Mouse (Mus musculus) megakaryocyte progenitor cell, adult 5-6 weeks (primary cell): ENCODE results near the gene Cmss1. TPM values are rescaled to one million over a fixed set of nuclear protein-coding genes. Genes with fewer than 3 reads are reported as not detected.

ENCODE experiments used
- ATAC-seq: replicated peaks from 2 replicates; pipeline ENCODE4 v1.8.0; 2016; ENCODE audit warnings: mild to moderate bottlenecking, moderate TSS enrichment, inconsistent platforms; ENCODE audit not compliant: poor library complexity
- total RNA-seq, 2 experiments: library from RNA; stranded (forward) in 1 of 2; stranded (reverse) in 1 of 2; fragments of 157-497, 149-512 nt in 1 of 2; fragments of 200-1000 nt in 1 of 2; gene quantifications; 2 replicates each; pipeline versions ENCODE4 v1.2.3 to v1.2.4; 2015 to 2017

Gene Cmss1
- total RNA-seq, 2 experiments from 2014 or later = 38.5 to 74.3 TPM

GRCm38 (mm10) chr16:57560185-57560584 is 46.5 kb downstream of the Cmss1 start:
- no peak for ATAC-seq

- ATAC-seq = 0 out of 2 replicates have a peak, but pooled peaks have one; percentile 34
Observed at GRCm38 (mm10) chr16:57558258-57558657, 48.4 kb downstream of the Cmss1 start.

DNA sequence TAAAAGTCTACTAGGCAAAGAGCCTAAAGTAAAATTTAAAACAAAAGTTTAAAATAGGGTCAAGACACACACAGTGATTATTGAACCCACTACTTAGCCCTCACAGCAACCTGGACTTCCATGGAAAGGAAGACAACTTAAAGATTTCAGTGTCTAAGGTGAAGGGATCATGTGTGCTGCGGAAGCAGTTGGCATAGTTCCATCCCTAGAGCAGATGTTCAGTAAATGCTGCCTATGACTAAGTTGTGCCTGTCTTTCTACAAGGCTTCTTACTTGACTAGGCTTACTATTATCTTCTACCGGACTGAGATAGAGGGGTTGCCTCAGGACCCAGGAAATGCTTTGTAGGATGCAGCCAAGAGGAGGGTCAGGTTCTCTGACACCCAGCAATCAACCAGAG is 50.4 kb downstream of the Cmss1 start:
- ATAC-seq = no peak

DNA sequence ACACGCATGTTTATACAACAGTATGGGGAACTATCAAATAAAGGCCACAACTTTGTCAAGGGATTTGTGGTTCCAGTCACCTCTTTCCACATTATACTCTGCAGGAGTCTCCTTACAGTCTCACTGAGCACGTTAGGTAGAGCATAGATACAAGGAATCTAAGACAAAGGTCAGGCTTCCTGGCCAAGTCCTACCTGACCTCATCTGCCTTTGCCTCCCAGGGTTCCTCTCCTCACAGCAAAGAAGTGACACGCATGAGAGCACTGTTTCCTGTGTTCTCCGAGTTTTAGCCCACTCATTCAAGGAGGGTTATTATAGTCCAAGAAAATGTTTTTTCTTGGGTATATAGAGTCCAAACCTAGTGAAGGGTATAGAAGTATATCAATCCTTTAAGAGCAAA is 51.0 kb downstream of the Cmss1 start:
- no peak for ATAC-seq

GRCm38 (mm10) chr16:57554886-57555400 is 51.7 kb downstream of the Cmss1 start:
- ATAC-seq = no peak

DNA sequence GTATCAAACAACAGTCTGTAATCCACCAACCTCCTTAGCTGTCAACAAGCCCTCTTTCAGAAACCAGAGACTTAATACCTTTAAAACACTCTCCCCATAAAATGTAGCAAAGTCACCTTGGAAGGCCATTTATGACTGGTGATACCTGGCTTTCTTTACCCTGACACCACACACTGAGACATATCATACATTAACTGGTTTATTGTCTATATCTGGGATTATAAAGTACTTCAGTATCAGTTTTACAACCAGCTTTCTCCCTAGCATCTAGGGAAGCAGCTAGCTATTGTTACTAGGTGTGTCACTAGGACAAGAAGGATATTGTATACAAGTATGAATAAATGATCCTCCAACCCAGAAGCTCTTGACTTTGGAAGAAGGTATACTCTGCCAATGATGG is 53.4 kb downstream of the Cmss1 start:
- no peak for ATAC-seq

DNA sequence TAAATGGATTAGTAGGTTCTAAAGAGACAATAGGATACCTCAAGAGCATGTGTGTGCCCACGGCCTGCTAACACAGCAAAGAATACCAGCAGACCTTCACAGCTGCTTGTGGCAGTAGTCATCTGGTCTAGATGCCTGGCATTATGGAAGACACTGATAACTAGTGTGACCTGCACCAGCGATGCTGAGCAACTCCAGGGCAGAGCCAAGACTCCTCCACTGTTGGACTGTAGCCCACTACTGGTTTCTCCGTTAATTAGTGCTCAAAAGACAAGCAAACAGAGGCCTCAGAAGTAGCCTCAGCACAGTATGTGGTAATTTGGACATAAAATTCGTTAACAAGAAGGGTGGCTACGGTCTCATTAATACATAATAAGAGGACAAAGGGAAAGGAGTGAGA is 54.0 kb downstream of the Cmss1 start:
- ATAC-seq = peak; percentile 38

DNA sequence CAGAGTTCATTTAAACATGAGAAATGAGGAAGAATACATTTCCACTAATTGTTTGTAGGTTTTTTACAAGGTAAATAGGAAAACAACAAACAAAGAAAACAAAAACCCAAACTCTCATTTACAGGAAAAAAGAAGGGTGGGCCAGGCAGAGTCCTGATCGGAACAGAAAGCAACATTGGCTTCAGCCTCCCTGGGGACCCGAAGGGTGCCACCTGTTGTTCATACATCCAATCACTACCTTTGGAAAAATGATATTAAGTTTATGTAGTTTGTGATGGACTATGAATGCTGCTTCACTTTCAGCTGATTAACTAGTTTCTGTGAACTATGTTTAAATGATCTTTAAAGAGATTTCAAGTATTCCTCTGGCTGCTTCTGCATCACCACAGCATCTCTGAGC is 55.0 kb downstream of the Cmss1 start:
- no peak for ATAC-seq

DNA sequence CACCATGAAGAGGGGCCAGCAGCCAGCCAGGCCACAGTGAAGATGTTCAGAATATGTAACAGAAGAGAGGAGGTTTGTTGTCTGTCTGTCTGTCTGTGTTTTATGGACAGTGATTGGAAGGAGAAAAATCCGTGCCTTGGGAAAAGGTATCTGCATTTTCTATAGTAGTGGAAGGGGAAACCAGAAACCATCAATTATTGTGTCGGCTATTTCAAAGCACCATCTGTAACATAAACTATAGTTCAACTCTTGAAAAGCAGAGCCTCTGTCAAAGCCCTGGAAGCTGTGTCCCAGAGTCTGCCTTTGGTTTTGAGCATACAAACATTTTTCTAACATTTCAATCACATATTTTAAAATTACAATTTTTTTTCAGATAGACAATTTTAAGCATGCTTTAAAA is 55.8 kb downstream of the Cmss1 start:
- ATAC-seq = no peak

GRCm38 (mm10) chr16:57550088-57550487 is 56.6 kb downstream of the Cmss1 start:
- peak; percentile 64 for ATAC-seq

- ATAC-seq = peak; percentile 75
Observed at GRCm38 (mm10) chr16:57549061-57550037, 57.3 kb downstream of the Cmss1 start.

DNA sequence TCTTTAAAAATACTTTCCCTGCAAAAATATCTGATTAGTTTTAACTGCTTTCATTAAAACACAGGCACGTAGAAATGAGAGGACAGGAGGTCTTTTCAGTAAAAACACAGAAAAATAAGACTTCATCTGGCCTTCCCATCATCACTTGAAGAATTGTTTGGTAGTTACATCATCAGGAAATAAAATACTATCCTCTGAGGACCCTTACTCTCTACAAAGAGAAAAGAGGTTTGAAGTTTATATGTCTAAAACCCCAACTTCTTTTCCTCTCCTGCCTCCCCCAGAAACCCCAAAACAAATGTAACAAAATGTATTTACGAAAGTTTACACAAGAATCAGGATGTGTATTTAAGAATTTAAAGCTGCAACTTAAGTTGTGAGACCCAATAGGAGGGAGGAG is 58.1 kb downstream of the Cmss1 start:
- ATAC-seq = no peak

DNA sequence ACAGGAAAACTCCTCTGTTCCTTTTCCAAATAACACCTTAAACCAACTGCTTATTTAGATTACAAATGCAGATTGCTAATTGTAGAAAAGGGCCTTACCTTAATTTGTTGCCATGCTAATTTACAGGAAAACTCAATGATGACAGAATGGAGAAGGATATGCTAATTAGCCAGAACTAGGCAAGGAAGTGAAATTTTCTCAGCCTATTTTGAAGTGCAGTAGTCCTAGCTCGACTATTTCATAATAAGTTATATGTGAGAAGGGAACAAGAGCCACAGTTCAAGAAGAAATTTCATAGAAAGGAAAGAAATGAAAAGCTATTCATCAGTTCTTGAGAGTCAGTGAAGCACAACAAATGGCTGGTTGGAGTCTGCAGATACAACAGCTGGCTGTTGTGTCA is 60.3 kb downstream of the Cmss1 start:
- peak; percentile 42 for ATAC-seq

- no peak for ATAC-seq
Observed at GRCm38 (mm10) chr16:57544441-57544840, 62.2 kb downstream of the Cmss1 start.

DNA sequence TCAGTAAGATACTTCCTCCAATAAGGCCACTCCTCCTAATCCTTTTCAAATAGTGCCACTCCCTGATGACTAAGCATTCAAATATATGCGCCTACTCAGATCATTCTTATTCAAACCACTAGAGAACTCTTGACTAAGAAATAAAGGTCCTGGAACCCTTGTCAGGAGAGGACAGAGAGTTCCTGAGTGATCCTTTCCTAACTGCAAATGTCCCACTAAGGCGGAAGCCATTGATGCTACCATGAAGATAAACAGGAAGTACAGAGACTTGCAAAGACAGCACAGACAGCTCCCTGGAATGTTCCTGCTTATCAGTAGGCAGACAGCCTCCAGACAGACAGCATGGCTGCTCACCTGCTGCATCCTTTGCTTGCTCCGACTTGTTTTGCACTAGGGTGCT is 63.4 kb downstream of the Cmss1 start:
- no peak for ATAC-seq

GRCm38 (mm10) chr16:57536511-57536910 is 70.2 kb downstream of the Cmss1 start:
- ATAC-seq = peak; percentile 93

GRCm38 (mm10) chr16:57534811-57535210 is 71.9 kb downstream of the Cmss1 start:
- ATAC-seq = no peak

- ATAC-seq = peak; percentile 59
Observed at GRCm38 (mm10) chr16:57534365-57534764, 72.3 kb downstream of the Cmss1 start.

- ATAC-seq = no peak
Observed at GRCm38 (mm10) chr16:57532081-57532493, 74.6 kb downstream of the Cmss1 start.

DNA sequence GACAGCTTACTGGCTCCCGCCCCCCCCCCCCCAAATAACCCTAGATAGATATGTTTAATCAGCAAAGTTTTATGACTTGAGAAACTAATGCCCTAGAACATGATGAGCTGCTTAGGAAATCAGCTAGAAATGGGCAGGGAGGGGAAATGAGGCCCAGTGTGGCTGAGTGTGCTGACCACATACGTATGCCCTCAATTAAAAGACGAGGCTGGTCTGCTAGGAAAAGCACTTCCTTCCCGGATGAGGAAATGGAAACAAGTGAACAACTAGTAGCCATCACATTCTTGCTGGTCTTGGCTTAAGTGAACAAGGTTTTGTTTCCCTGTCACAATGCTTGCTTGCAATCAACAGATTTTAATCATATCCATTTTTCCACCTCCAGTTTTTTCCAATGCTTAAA is 76.1 kb downstream of the Cmss1 start:
- ATAC-seq = no peak; the same call in 1 of the 2 replicates

DNA sequence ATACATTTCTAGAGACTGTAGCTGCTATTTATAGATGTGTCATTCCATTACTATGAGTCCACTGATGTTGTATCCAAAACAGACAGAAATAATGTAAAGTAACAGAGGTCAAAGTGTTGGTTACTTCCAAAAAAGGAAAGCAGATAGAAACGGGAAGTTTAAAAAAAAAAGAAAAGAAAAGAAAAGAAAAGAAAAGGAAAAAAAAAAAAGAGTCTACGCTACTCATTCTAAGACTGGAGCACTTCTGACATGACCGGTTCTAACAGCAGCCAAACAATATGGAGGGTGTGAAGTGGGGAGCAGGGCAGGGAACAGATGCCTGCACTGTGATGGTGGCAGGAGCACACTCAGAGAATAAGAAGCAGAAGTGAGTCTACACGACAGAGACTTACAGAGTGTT is 78.2 kb downstream of the Cmss1 start:
- no peak; the same call in 1 of the 2 replicates for ATAC-seq

DNA sequence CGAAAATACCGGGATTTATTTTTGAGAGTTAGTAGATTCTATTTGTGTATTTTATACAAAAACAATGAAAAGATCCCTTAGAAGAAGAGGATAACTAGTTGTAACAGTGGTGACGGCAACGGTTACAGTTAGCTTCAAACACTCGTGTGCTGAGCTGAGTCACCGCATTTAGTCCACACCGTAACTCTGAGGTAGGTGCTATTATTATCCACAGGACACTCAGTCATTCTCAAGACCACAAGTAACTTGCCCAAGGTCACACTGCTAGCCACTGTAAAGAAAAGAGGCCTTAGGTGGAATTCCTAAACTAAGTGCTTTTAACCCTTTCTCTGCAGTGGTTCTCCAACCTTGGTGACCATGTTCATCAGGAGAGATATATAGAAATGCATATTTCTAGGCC is 79.8 kb downstream of the Cmss1 start:
- no peak for ATAC-seq
